8 mouse cellular contexts compared by ENCODE assay signal in genomic region chr13:112264666-112265065, GRCm38 (mm10). TPM values are rescaled to one million over a fixed set of nuclear protein-coding genes. Genes with fewer than 3 reads are reported as not detected.
DNase-seq lines count a peak whose midpoint lies in the region; ATAC-seq and TF ChIP-seq lines count a peak whose summit lies in the region.

No protein-coding gene starts in this region.

- TF ChIP-seq EP300 in CH12.LX (IDR thresholded peaks at IDR 0.05; ENCODE audit: low read length), result no peak

- no peak overlapping the region for H3K4me3 ChIP-seq in hindbrain, embryonic 14.5 days (replicated peaks; ENCODE audit: low read length)
- H3K4me3 ChIP-seq in hindbrain, embryonic 12.5 days, result no peak overlapping the region
- H3K4me3 ChIP-seq in CH12.LX (replicated peaks in 1 of 3; ENCODE audit: low read depth in 2 of 3, low read length in 2 of 3, poor library complexity in 1 of 3), result no peak overlapping the region
- H3K4me3 ChIP-seq in forebrain, embryonic 15.5 days, result no peak overlapping the region
- H3K4me3 ChIP-seq in lung, embryonic 16.5 days (ENCODE audit: low read length), result no peak overlapping the region

- peak; percentile 68 for DNase-seq in hindbrain, embryonic 14.5 days (ENCODE audit: low spot score)
- peak; percentile 53 for DNase-seq in CH12.LX (ENCODE audit: extremely low read depth)
- peak; percentile 64 for DNase-seq in adrenal gland, postnatal 14 days
- peak; percentile 56 for DNase-seq in right cerebral cortex, postnatal 4 days
- DNase-seq in heart, adult 9 months (ENCODE audit: low spot score in 2 of 2), result no peak

- no peaks in the 10 kb centered on the region for H3K27me3 ChIP-seq in hindbrain, embryonic 14.5 days (ENCODE audit: control insufficient read depth, insufficient read depth, low read length)
- H3K27me3 ChIP-seq in hindbrain, embryonic 12.5 days, result peaks cover 4% of the 10 kb centered on the region; the same call in 1 of the 2 replicates
- H3K27me3 ChIP-seq in CH12.LX (replicated peaks), result no peaks in the 10 kb centered on the region
- H3K27me3 ChIP-seq in forebrain, embryonic 15.5 days, result 0 out of 2 replicates have a peak, but pooled peaks cover 5% of the 10 kb centered on the region
- H3K27me3 ChIP-seq in lung, embryonic 16.5 days (ENCODE audit: control insufficient read depth, insufficient read depth, low read depth, low read length), result no peaks in the 10 kb centered on the region

- 18% methylated on average over 4 of the region's 4 CpGs for WGBS in hindbrain, embryonic 14.5 days
- 28% methylated on average over 4 of the region's 4 CpGs for WGBS in hindbrain, embryonic 12.5 days
- 22% methylated on average over 4 of the region's 4 CpGs for WGBS in forebrain, embryonic 15.5 days
- 7% methylated on average over 4 of the region's 4 CpGs for WGBS in lung, embryonic 16.5 days

- no peak overlapping the region for H3K9ac ChIP-seq in hindbrain, embryonic 14.5 days
- H3K9ac ChIP-seq in hindbrain, embryonic 12.5 days, result no peak overlapping the region
- no peak overlapping the region for H3K9ac ChIP-seq in CH12.LX (ENCODE audit: insufficient read depth, low read depth)
- no peak overlapping the region for H3K9ac ChIP-seq in forebrain, embryonic 15.5 days (replicated peaks)
- no peak overlapping the region for H3K9ac ChIP-seq in lung, embryonic 16.5 days (ENCODE audit: low read length)

- no peaks in the 10 kb centered on the region for H3K4me1 ChIP-seq in hindbrain, embryonic 14.5 days (replicated peaks; ENCODE audit: control insufficient read depth, insufficient read depth, low read length)
- no peaks in the 10 kb centered on the region for H3K4me1 ChIP-seq in hindbrain, embryonic 12.5 days
- 0 out of 4 replicates have a peak, but pooled peaks cover 0 to 2% of the 10 kb centered on the region in 2 experiments for H3K4me1 ChIP-seq in CH12.LX (ENCODE audit: control insufficient read depth in 1 of 2, insufficient read depth in 2 of 2)
- H3K4me1 ChIP-seq in forebrain, embryonic 15.5 days, result no peaks in the 10 kb centered on the region
- no peaks in the 10 kb centered on the region for H3K4me1 ChIP-seq in lung, embryonic 16.5 days (replicated peaks; ENCODE audit: control insufficient read depth, insufficient read depth, low read length)

- H3K36me3 ChIP-seq in hindbrain, embryonic 14.5 days (replicated peaks; ENCODE audit: control insufficient read depth, insufficient read depth), result no peaks in the 10 kb centered on the region
- H3K36me3 ChIP-seq in hindbrain, embryonic 12.5 days, result no peaks in the 10 kb centered on the region
- no peaks in the 10 kb centered on the region for H3K36me3 ChIP-seq in CH12.LX (replicated peaks in 1 of 2; ENCODE audit: control insufficient read depth in 1 of 2, insufficient read depth in 1 of 2, low read length in 1 of 2)
- H3K36me3 ChIP-seq in forebrain, embryonic 15.5 days, result no peaks in the 10 kb centered on the region
- H3K36me3 ChIP-seq in lung, embryonic 16.5 days (ENCODE audit: control insufficient read depth, insufficient read depth, low read length), result no peaks in the 10 kb centered on the region

- H3K4me2 ChIP-seq in hindbrain, embryonic 14.5 days (replicated peaks), result no peak overlapping the region
- H3K4me2 ChIP-seq in hindbrain, embryonic 12.5 days (replicated peaks), result no peak overlapping the region
- H3K4me2 ChIP-seq in CH12.LX (ENCODE audit: insufficient read depth, low read depth, poor library complexity, severe bottlenecking), result 0 out of 2 replicates have a peak overlapping the region, but pooled peaks have one; percentile 40
- H3K4me2 ChIP-seq in forebrain, embryonic 15.5 days (replicated peaks), result no peak overlapping the region
- H3K4me2 ChIP-seq in lung, embryonic 16.5 days (ENCODE audit: low read depth, low read length), result no peak overlapping the region

- peak; percentile 80 to 90 for TF ChIP-seq CTCF in CH12.LX (conservative IDR thresholded peaks at IDR 0.05 in 1 of 2, IDR thresholded peaks at IDR 0.05 in 1 of 2; ENCODE audit: low read depth in 2 of 2, low read length in 2 of 2)

- in situ Hi-C loops in CH12.LX (cut with MboI; ENCODE audit: low pct_ligation_motif_present, low pct_unique_long_range_greater_than_20kb, low sequenced_read_pairs), result loop anchor here (25.0 kb wide), 1 partner anchor 727 kb away; the partner anchor contains the start of gene Gm49496

- H3K27ac ChIP-seq in hindbrain, embryonic 14.5 days, result no peak overlapping the region
- no peak overlapping the region for H3K27ac ChIP-seq in hindbrain, embryonic 12.5 days
- no peak overlapping the region for H3K27ac ChIP-seq in CH12.LX (ENCODE audit: insufficient read depth, low read depth)
- no peak overlapping the region for H3K27ac ChIP-seq in forebrain, embryonic 15.5 days (replicated peaks)
- no peak overlapping the region for H3K27ac ChIP-seq in lung, embryonic 16.5 days (ENCODE audit: low read length)

- ATAC-seq in hindbrain, embryonic 14.5 days (ENCODE audit: low FRiP score), result peak; percentile 71
- ATAC-seq in hindbrain, embryonic 12.5 days (ENCODE audit: low FRiP score), result no peak; the same call in 1 of the 2 replicates
- peak; percentile 85 for ATAC-seq in forebrain, embryonic 15.5 days (replicated peaks)
- peak; percentile 82 for ATAC-seq in lung, embryonic 16.5 days (ENCODE audit: low read depth)

- dilution Hi-C loops in CH12.LX (cut with MboI; ENCODE audit: extremely low pct_ligation_motif_present, extremely low pct_unique_long_range_greater_than_20kb, low sequenced_read_pairs), result no loop called here

- H3K79me2 ChIP-seq in CH12.LX (replicated peaks; ENCODE audit: control insufficient read depth, extremely low read depth, insufficient read depth, poor library complexity, severe bottlenecking), result no peaks in the 10 kb centered on the region

- TF ChIP-seq RAD21 in CH12.LX (IDR thresholded peaks at IDR 0.05; ENCODE audit: low read depth, low read length), result peak; percentile 95

- no peaks in the 10 kb centered on the region for H3K9me3 ChIP-seq in hindbrain, embryonic 14.5 days (ENCODE audit: control insufficient read depth, low read length)
- no peaks in the 10 kb centered on the region for H3K9me3 ChIP-seq in hindbrain, embryonic 12.5 days (replicated peaks)
- H3K9me3 ChIP-seq in CH12.LX (replicated peaks; ENCODE audit: low read length), result no peaks in the 10 kb centered on the region
- no peaks in the 10 kb centered on the region for H3K9me3 ChIP-seq in forebrain, embryonic 15.5 days
- H3K9me3 ChIP-seq in lung, embryonic 16.5 days (ENCODE audit: control insufficient read depth, low read length), result no peaks in the 10 kb centered on the region

- no peak for TF ChIP-seq POLR2A in CH12.LX (IDR thresholded peaks at IDR 0.05; ENCODE audit: low read depth, low read length)

TF ChIP-seq in CH12.LX, 34 proteins besides CTCF, POLR2A, EP300 and RAD21:
- TF ChIP-seq ZC3H11A (IDR thresholded peaks at IDR 0.05; ENCODE audit: low read depth, low read length) (peak; percentile 56; the same call in 1 of the 2 replicates), SMC3 (IDR thresholded peaks at IDR 0.05; ENCODE audit: low read depth, low read length) (peak; percentile 81), MEF2A (IDR thresholded peaks at IDR 0.05; ENCODE audit: borderline replicate concordance, low read depth, low read length) (no peak)
TF ChIP-seq in CH12.LX: peak in this region for 2.

RNA-seq across cellular contexts. Expression of gene Ankrd55, which starts 23.6 kb away (rescaled TPM):
- polyA plus RNA-seq in hindbrain, embryonic 14.5 days (2014; fragmentation: Nextera tagmentation; extraction: Ambion mirVana), result 9.2 and 10.9 TPM in 2 replicates
- 2.4 and 2.5 TPM in 2 replicates for polyA plus RNA-seq in hindbrain, embryonic 12.5 days (2016; fragmentation: Nextera tagmentation; extraction: Ambion mirVana)
- total RNA-seq in CH12.LX (2012; rRNA removed), result 2.2 TPM in 2 replicates
- total RNA-seq in CH12.LX (2014; rRNA removed), result 1.1 TPM in 2 replicates
- polyA plus RNA-seq in CH12.LX (2012; ENCODE audit: insufficient read length, low read depth), result 1.1 and 1.3 TPM in 2 replicates
- total RNA-seq in adrenal gland, postnatal 14 days (2021), result 3.8 and 4.4 TPM in 2 replicates
- polyA plus RNA-seq in forebrain, embryonic 15.5 days (2015; fragmentation: Nextera tagmentation; extraction: Ambion mirVana), result 2.6 TPM in 2 replicates
- 0.08 TPM in 1 of 2 replicates, not detected in the other for polyA plus RNA-seq in lung, embryonic 16.5 days (2015; fragmentation: Nextera tagmentation; extraction: Ambion mirVana)

Comparison
In these comparisons a context has a peak if more than half of its experiments do, and no peak if none do; other contexts are left out.
1. DNase-seq: peak in hindbrain, embryonic 14.5 days (single experiment), CH12.LX (single experiment), adrenal gland, postnatal 14 days (single experiment) and right cerebral cortex, postnatal 4 days (single experiment); none in heart, adult 9 months (0 of 2).